Mouse (Mus musculus): Measurements from ENCODE around the gene Bsnd. TPM values are rescaled to one million over a fixed set of nuclear protein-coding genes. Genes with fewer than 3 reads are reported as not detected.
A peak's percentile ranks its signal among the peaks of the same experiment; 100 is the strongest.

Bsnd gene
- polyA plus RNA-seq, 1 experiment from 2014 or later, result not detected

DNA sequence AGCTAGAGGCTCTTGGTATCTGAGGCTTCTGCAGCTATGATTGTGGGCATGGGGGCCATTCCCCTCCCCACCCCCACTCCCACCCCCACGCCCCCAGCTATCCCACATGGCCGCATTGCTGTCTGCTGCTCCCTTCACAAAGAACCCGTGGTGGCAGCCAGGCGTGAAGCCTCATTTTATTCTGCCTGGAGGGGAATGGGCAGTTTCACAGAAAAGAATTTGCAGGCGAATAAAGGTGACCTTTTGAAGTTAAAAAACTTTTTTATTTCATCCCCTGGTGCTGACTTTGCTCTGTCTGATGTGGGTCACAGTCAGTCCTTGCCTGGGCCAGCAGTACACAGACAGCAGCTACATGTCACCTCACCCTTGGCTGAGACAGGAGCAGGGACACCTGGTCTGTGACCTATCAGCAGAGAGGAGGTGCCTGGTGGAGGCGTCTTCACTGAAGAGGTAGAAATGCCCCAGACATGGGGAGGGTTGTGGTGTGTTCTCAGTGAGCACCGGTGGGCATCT lies 8.8 kb downstream of the Bsnd start:
- no peaks in the 10 kb centered on the region for H3K36me3 ChIP-seq (replicated peaks)
- no peak overlapping the region for H3K27ac ChIP-seq (replicated peaks)
- no peaks in the 10 kb centered on the region for H3K4me1 ChIP-seq (replicated peaks)
- no peaks in the 10 kb centered on the region for H3K9me3 ChIP-seq (replicated peaks)
- ATAC-seq (ENCODE audit: insufficient read depth), result no peak
- H3K9ac ChIP-seq, result no peak overlapping the region
- peaks cover 39% of the 10 kb centered on the region for H3K27me3 ChIP-seq
- H3K4me2 ChIP-seq, result no peak overlapping the region
- no peak overlapping the region for H3K4me3 ChIP-seq (replicated peaks)
- WGBS (ENCODE audit: insufficient replicate concordance), result 47% methylated on average over 7 of the region's 7 CpGs

DNA sequence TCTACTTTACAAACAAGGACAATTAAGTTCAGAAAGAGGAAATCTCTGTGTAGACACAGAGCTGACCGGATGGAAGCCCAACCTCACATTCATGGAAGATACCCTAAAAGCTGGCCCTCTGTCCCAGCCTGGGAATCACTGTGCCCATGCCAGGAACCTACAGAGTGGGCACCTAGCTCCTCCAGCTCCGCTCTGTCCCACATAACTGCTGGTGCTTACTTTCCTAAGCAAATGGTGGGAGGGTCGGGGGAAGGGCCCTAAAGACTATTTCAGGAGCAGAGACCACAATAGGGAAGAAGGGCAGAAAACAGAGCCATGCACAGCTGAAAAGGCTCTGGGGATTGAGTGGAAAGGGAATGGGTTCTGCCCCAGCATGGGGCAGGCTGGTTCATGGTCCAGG lies 11.5 kb downstream of the Bsnd start:
- Histone ChIP-seq H3K9ac (no peak overlapping the region), H3K27ac (replicated peaks) (no peak overlapping the region), H3K36me3 (replicated peaks) (no peaks in the 10 kb centered on the region), H3K27me3 (peaks cover 39% of the 10 kb centered on the region), H3K4me3 (replicated peaks) (no peak overlapping the region), H3K9me3 (replicated peaks) (no peaks in the 10 kb centered on the region), H3K4me1 (replicated peaks) (no peaks in the 10 kb centered on the region), H3K4me2 (no peak overlapping the region)
- no peak for ATAC-seq (ENCODE audit: insufficient read depth)
- 34% methylated on average over 3 of the region's 3 CpGs for WGBS (ENCODE audit: insufficient replicate concordance)

DNA sequence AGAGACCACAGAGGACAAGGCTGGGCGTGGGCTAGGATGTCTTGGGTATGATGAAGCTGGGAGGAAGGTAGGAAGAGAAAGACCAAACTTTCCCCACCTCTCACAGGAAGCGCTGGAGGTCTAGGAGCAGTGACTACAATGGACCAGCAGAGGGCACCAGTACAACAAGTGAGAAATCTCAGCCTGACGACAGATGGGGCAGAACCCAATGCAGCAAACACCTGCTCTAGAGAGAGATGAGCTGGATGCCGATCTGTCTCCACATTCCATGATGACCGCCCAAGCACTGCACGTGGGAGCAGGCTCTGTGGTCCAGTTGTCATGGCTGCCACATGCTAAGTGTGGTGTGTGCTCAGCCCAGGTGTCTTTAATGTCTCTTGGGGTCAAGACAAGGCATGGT lies 17.8 kb downstream of the Bsnd start:
- H3K4me3 ChIP-seq (replicated peaks), result no peak overlapping the region
- 5% methylated on average over 6 of the region's 6 CpGs for WGBS (ENCODE audit: insufficient replicate concordance)
- H3K9me3 ChIP-seq (replicated peaks), result no peaks in the 10 kb centered on the region
- no peak overlapping the region for H3K4me2 ChIP-seq
- no peak overlapping the region for H3K9ac ChIP-seq
- H3K36me3 ChIP-seq (replicated peaks), result no peaks in the 10 kb centered on the region
- H3K27ac ChIP-seq (replicated peaks), result no peak overlapping the region
- 0 out of 2 replicates have a peak, but pooled peaks cover 2% of the 10 kb centered on the region for H3K4me1 ChIP-seq (replicated peaks)
- H3K27me3 ChIP-seq, result no peaks in the 10 kb centered on the region
- no peak for ATAC-seq (ENCODE audit: insufficient read depth)

DNA sequence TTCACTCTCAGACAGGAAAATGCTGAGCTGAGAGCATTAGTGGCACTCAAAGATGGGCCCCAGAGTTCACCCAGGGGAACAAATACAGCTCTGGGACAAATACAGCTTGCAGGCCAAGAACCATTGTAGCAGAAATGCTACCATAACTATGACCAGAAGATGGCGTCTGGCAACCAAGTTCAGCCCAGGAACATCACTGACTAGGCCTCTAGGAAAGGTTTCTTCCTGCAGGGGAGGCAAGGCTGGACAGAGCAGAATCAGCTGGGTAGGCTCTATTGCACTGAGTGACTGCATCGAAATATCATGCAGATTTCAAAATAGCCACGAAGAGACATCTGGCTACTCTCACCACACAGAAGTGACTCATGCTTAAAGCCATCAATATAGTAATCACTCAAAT lies 19.7 kb downstream of the Bsnd start:
- no peaks in the 10 kb centered on the region for H3K9me3 ChIP-seq (replicated peaks)
- H3K27ac ChIP-seq (replicated peaks), result no peak overlapping the region
- 9% methylated on average over 3 of the region's 3 CpGs for WGBS (ENCODE audit: insufficient replicate concordance)
- ATAC-seq (ENCODE audit: insufficient read depth), result no peak
- H3K36me3 ChIP-seq (replicated peaks), result no peaks in the 10 kb centered on the region
- 0 out of 2 replicates have a peak, but pooled peaks cover 2% of the 10 kb centered on the region for H3K4me1 ChIP-seq (replicated peaks)
- no peaks in the 10 kb centered on the region for H3K27me3 ChIP-seq
- no peak overlapping the region for H3K4me3 ChIP-seq (replicated peaks)
- H3K9ac ChIP-seq, result no peak overlapping the region
- no peak overlapping the region for H3K4me2 ChIP-seq

DNA sequence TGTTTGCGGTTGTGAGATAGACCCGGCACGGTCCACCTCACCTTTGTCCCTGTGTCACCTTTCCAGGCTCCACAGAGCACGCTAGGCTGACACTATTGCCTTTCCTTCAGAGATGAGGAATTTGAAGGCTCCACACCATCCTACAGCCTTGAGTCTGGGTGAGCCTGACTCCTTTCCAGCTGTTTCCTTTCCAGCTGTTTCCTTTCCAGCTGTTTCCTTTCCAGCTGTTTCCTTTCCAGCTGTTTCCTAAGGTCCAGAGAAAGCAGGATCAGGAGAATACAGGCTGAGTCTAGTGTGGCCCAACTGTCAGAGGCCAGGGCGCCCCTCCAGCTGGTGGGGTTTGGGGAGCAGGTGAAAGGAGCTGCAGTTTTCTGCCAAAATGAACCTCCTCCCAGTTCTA lies 21.2 kb downstream of the Bsnd start:
- Histone ChIP-seq H3K27ac (replicated peaks) (no peak overlapping the region), H3K4me1 (replicated peaks) (0 out of 2 replicates have a peak, but pooled peaks cover 2% of the 10 kb centered on the region), H3K27me3 (no peaks in the 10 kb centered on the region), H3K4me2 (no peak overlapping the region), H3K9ac (no peak overlapping the region), H3K36me3 (replicated peaks) (no peaks in the 10 kb centered on the region), H3K4me3 (replicated peaks) (no peak overlapping the region), H3K9me3 (replicated peaks) (no peaks in the 10 kb centered on the region)
- 50% methylated on average over 5 of the region's 5 CpGs for WGBS (ENCODE audit: insufficient replicate concordance)
- ATAC-seq (ENCODE audit: insufficient read depth), result no peak

DNA sequence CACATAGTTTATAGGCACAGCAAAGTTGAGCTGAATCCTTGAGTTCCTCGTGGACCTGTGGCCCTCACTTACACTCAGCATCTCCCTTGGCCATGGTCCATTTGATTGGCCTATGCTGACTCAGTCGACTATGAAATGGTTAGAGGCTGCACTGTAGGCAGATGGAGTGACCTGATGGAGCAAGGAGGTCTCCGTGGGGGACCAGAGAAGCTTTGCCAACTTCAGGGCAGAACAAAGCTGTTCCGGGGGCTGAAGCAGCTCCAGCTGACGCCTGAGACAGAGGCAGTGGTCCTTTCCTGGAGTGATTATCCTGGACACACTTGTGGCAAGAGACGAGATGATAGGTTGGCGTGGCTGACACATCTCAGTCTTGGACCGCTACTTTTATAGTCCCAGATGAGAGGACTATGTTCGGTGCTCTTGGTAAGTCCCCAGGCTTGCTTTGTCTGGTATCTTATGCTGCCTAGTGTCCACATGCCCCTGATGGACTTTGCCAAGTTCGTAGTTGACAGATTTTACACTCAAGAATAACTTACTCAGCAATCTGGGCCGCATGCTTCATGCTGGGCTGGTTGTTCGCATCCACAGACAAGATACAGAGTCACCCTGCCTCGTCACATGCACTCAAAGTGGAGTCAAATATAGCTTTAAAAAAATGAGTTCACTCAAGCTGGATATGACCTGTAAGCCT lies 24.5 kb downstream of the Bsnd start:
- WGBS (ENCODE audit: insufficient replicate concordance), result 63% methylated on average over 13 of the region's 13 CpGs
- no peaks in the 10 kb centered on the region for H3K36me3 ChIP-seq (replicated peaks)
- H3K4me3 ChIP-seq (replicated peaks), result no peak overlapping the region
- H3K4me2 ChIP-seq, result no peak overlapping the region
- no peaks in the 10 kb centered on the region for H3K4me1 ChIP-seq (replicated peaks)
- H3K27ac ChIP-seq (replicated peaks), result no peak overlapping the region
- ATAC-seq (ENCODE audit: insufficient read depth), result no peak
- no peak overlapping the region for H3K9ac ChIP-seq
- H3K27me3 ChIP-seq, result peaks cover 29% of the 10 kb centered on the region
- H3K9me3 ChIP-seq (replicated peaks), result no peaks in the 10 kb centered on the region

DNA sequence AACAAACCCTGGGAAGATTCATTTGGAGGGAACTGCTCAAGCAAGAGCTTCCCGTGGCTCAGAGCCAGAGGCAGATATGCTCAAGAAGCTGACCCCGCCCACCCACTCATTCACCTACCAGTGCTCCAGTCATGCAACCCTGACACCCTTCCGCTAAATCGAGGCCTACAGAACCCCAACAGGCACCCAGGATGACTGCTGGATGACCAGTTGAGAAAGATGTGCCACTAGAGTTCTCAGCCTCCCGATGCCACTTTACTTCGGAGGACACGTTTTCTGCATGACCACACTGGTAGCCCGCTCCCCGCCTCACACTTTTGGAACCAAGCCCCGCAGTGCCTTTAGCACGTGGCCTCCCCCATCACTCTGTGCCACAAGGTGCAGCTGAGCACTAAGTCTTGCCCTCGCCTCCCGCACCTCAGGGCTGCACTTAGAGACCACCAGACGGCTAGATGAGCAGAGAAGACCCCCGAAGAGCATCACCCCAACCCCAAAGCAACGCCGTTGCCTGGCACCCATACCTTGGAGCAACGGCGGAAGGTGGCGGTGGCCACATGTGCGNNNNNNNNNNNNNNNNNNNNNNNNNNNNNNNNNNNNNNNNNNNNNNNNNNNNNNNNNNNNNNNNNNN lies 28.8 kb downstream of the Bsnd start:
- H3K9ac ChIP-seq, result peak overlapping the region; percentile 27; the same call in 1 of the 2 replicates
- peaks cover 5% of the 10 kb centered on the region; the same call in 1 of the 2 replicates for H3K4me1 ChIP-seq (replicated peaks)
- no peak for ATAC-seq (ENCODE audit: insufficient read depth)
- H3K4me2 ChIP-seq, result peak overlapping the region; percentile 48
- no peaks in the 10 kb centered on the region for H3K36me3 ChIP-seq (replicated peaks)
- peaks cover 32% of the 10 kb centered on the region for H3K27me3 ChIP-seq
- peak overlapping the region; percentile 57 for H3K27ac ChIP-seq (replicated peaks)
- 27% methylated on average over 21 of the region's 21 CpGs for WGBS (ENCODE audit: insufficient replicate concordance)
- no peaks in the 10 kb centered on the region for H3K9me3 ChIP-seq (replicated peaks)
- peak overlapping the region; percentile 53 for H3K4me3 ChIP-seq (replicated peaks)

DNA sequence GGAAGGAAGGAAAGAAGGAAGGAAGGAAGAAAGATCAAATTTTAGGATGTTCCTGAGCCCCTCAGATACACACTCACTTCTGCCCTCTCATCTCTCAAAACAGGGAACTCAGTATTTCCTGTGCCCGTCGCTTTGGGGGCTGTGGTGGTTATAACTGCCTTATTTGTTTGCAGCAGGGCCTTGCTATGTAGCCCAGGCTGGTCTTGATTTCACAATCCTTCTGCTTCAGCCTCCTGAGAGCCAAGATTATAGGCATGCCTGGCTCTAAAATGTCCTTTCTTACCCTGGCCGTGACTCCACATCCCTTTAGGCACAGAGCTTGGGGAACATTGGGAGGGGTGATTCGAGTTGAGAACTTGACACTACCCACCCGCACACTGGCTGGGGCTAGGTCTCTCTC lies 29.6 kb downstream of the Bsnd start:
- Histone ChIP-seq H3K4me3 (replicated peaks) (peak overlapping the region; percentile 53), H3K9me3 (replicated peaks) (no peaks in the 10 kb centered on the region), H3K27me3 (peaks cover 32% of the 10 kb centered on the region), H3K4me2 (peak overlapping the region; percentile 48), H3K36me3 (replicated peaks) (peaks cover 6% of the 10 kb centered on the region; the same call in 1 of the 2 replicates), H3K9ac (0 out of 2 replicates have a peak overlapping the region, but pooled peaks have one; percentile 12), H3K4me1 (replicated peaks) (peaks cover 5% of the 10 kb centered on the region; the same call in 1 of the 2 replicates), H3K27ac (replicated peaks) (no peak overlapping the region)
- WGBS (ENCODE audit: insufficient replicate concordance), result 28% methylated on average over 5 of the region's 5 CpGs
- ATAC-seq (ENCODE audit: insufficient read depth), result no peak

DNA sequence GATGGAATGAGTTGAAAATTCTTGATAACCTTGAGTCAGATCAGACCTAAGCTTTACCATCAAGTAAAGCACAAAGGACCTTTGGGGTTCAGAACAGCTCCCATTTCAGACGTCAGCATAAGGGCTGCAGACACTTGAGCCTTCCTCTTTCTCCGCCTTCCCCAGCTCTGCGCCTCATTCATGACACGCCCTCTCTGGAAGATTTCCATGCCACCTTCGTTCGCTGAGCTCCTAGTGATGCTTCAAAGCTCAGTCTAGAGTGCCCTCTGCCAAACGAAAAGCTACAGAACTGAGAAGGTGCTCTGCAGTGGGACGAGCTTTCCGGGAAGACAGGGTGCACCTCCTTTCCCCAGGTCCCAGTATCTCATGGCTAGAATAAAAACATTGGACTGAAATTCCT lies 30.1 kb downstream of the Bsnd start:
- H3K4me3 ChIP-seq (replicated peaks), result peak overlapping the region; percentile 53
- peaks cover 32% of the 10 kb centered on the region for H3K27me3 ChIP-seq
- H3K9me3 ChIP-seq (replicated peaks), result no peaks in the 10 kb centered on the region
- ATAC-seq (ENCODE audit: insufficient read depth), result no peak
- no peak overlapping the region for H3K27ac ChIP-seq (replicated peaks)
- peaks cover 5% of the 10 kb centered on the region; the same call in 1 of the 2 replicates for H3K4me1 ChIP-seq (replicated peaks)
- H3K4me2 ChIP-seq, result peak overlapping the region; percentile 48
- H3K9ac ChIP-seq, result no peak overlapping the region
- H3K36me3 ChIP-seq (replicated peaks), result peaks cover 6% of the 10 kb centered on the region; the same call in 1 of the 2 replicates
- 57% methylated on average over 9 of the region's 9 CpGs for WGBS (ENCODE audit: insufficient replicate concordance)

DNA sequence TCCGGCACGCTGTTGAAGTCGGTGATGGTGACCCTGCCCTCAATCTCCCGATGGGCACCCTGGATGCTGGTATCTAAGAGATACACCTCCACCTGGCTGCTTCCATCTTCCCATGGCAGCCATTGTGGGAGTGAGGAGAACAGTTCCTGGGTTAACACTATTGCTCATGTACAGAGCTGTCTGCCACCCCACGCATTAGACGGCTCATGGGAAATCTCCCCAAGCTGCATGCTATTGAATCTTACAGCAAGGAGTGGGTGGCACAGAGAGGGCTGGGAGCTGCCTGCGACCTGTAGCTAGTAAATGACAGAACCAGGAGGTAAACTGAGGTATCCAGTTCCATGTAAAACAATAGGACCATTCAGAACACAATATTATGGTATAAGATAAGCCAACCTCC lies 37.5 kb downstream of the Bsnd start:
- Histone ChIP-seq H3K9ac (no peak overlapping the region), H3K4me2 (no peak overlapping the region), H3K27me3 (no peaks in the 10 kb centered on the region), H3K36me3 (replicated peaks) (peaks cover 21% of the 10 kb centered on the region), H3K9me3 (replicated peaks) (no peaks in the 10 kb centered on the region), H3K4me3 (replicated peaks) (no peak overlapping the region), H3K27ac (replicated peaks) (no peak overlapping the region), H3K4me1 (replicated peaks) (peaks cover 13% of the 10 kb centered on the region)
- no peak for ATAC-seq (ENCODE audit: insufficient read depth)
- WGBS (ENCODE audit: insufficient replicate concordance), result 82% methylated on average over 7 of the region's 7 CpGs

DNA sequence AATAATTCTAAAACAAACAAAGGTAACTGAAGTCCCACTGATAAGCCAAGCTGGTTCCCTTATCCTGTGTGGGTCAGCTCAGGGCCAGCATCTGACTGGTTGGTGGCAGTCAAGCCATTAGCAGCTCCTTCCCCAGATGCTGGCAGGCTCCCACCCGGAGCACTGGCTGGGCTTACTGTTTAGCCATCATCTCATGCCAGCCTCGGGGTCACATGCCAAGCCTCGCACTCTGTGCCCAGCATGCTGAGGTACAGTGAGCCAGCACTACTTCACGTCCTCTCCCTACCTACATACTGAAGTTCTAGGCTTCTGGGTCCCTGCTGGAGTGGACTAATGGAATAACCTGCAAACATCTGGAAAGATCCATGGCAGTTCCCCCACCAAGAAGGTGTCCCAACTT lies 38.6 kb downstream of the Bsnd start:
- WGBS (ENCODE audit: insufficient replicate concordance), result 56% methylated on average over 4 of the region's 4 CpGs
- H3K27me3 ChIP-seq, result no peaks in the 10 kb centered on the region
- ATAC-seq (ENCODE audit: insufficient read depth), result no peak
- peaks cover 31% of the 10 kb centered on the region for H3K36me3 ChIP-seq (replicated peaks)
- H3K27ac ChIP-seq (replicated peaks), result no peak overlapping the region
- H3K9ac ChIP-seq, result no peak overlapping the region
- peaks cover 23% of the 10 kb centered on the region for H3K4me1 ChIP-seq (replicated peaks)
- H3K4me3 ChIP-seq (replicated peaks), result no peak overlapping the region
- H3K4me2 ChIP-seq, result no peak overlapping the region
- H3K9me3 ChIP-seq (replicated peaks), result no peaks in the 10 kb centered on the region
